Mouse (Mus musculus): ENCODE data around the gene Ppp1r3c.

DNA sequence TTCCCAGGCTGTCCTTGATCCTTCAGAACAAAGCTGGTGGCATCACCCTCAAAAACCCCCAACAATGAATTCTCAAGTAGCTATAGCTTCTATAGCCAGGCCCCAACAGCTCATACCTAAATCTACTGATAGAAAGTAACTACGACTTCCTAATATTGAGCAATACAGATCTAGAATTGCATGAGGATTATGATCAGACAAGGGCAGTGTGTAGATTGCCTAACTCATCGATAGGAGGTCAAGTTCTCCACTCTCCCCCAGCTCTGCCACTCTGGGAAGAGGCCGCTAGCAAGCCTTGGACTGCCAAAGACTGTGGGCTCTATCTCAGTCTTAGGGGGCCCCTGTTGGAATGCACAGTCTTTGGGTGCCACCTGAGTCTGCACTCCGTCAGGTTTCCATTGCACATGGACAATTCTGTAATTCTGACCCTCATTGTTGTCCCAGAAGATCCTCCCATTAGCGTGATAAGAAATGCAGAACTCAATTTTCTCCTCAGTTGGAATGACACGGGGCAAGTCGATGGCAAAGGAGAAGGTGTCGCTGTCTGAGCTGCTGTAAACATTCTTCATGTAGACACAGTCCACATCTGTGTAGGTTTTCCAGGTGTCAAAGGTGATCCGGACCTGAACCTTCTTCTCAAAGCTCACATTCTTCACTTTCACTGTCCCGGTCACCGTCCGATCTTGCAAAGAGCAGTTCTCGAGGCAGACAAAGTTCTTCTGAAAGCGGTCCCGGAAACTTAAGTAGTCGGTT lies 3.1 kb downstream of the Ppp1r3c start:
- no peak for TF ChIP-seq CTCF (IDR thresholded peaks at IDR 0.05; ENCODE audit: low read depth, low read length)
- TF ChIP-seq POLR2A (IDR thresholded peaks at IDR 0.05; ENCODE audit: insufficient read depth, low read length), result no peak
- no peak for TF ChIP-seq EP300 (IDR thresholded peaks at IDR 0.05; ENCODE audit: insufficient read depth, low read depth, low read length)
